Mouse (Mus musculus) heart, adult 2 months (tissue): ENCODE measurements around the gene Myo6.

Source experiments
- CTCF ChIP-seq: fragments of 200-600 bp; IDR thresholded peaks from 2 replicates; pipeline ENCODE4 v1.8.1; 2022; ENCODE audit warnings: antibody characterized with exemption, mild to moderate bottlenecking, moderate library complexity
- POLR2A ChIP-seq: fragments of 200-500 bp; IDR thresholded peaks from 2 replicates; pipeline ENCODE4 v1.6.1; 2011; ENCODE audit warnings: mild to moderate bottlenecking, low read depth, low read length, control low read depth; ENCODE audit not compliant: insufficient read depth

- no peak for TF ChIP-seq CTCF
- TF ChIP-seq POLR2A, result no peak
Measured at GRCm38 (mm10) chr9:80208681-80209080, 43.9 kb downstream of the Myo6 start.
